Mouse (Mus musculus) cortical plate, adult 2 months (tissue): Measurements from ENCODE around the gene Mpv17.

Experiments used
- CTCF ChIP-seq: fragments of 200-500 bp; IDR thresholded peaks from 2 replicates; pipeline ENCODE4 v1.5.1; 2011; ENCODE audit warnings: mild to moderate bottlenecking, control low read depth, low read length; ENCODE audit not compliant: insufficient read depth; ENCODE audit errors: extremely low read depth
- POLR2A ChIP-seq: fragments of 200-500 bp; IDR thresholded peaks from 2 replicates; pipeline ENCODE4 v1.6.1; 2011; ENCODE audit warnings: mild to moderate bottlenecking, low read length, control low read depth; ENCODE audit not compliant: insufficient read depth; ENCODE audit errors: extremely low read depth

- TF ChIP-seq POLR2A = no peak
- peak; percentile 32; the same call in 1 of the 2 replicates for TF ChIP-seq CTCF
Observed at GRCm38 (mm10) chr5:31110781-31111180, 43.3 kb downstream of the Mpv17 start.
